Mouse (Mus musculus) heart, embryonic 16.5 days (tissue): Measurements from ENCODE around the gene Klk1b4. TPM values are rescaled to one million over a fixed set of nuclear protein-coding genes. Genes with fewer than 3 reads are reported as not detected.
"Not testable (repeated sequence)": the region's sequence is repeated elsewhere in the genome, so short reads cannot be mapped to it uniquely, and the experiment has no call there.

Source experiments
- ATAC-seq: fragments of 200-750 bp; cut with Nextera tagmentation; replicated peaks from 2 replicates; pipeline ENCODE4 v1.8.0; 2017; ENCODE audit warnings: moderate number of reproducible peaks; ENCODE audit not compliant: insufficient read depth, low FRiP score; ENCODE audit errors: extremely low read depth
- H3K27ac ChIP-seq: fragments of 300-500 bp; sonication (generic); 2 replicates; pipeline ENCODE4 v1.5.1; 2014; ENCODE audit warnings: mild to moderate bottlenecking, low read length, control low read depth, moderate library complexity
- H3K27me3 ChIP-seq: fragments of 300-500 bp; sonication (generic); 2 replicates; pipeline ENCODE4 v1.6.1; 2014; ENCODE audit warnings: low read length, mixed read lengths; ENCODE audit not compliant: control insufficient read depth, insufficient read depth
- H3K36me3 ChIP-seq: fragments of 300-500 bp; sonication (generic); 2 replicates; pipeline ENCODE4 v1.6.1; 2014; ENCODE audit not compliant: control insufficient read depth, insufficient read depth
- H3K4me1 ChIP-seq: fragments of 300-500 bp; sonication (generic); 2 replicates; pipeline ENCODE4 v1.6.1; 2014; ENCODE audit warnings: low read length, mixed read lengths; ENCODE audit not compliant: control insufficient read depth, insufficient read depth
- H3K4me2 ChIP-seq: fragments of 300-500 bp; sonication (generic); 2 replicates; pipeline ENCODE4 v1.6.1; 2014; ENCODE audit warnings: low read depth, mild to moderate bottlenecking, control low read depth, low read length
- H3K4me3 ChIP-seq: fragments of 300-500 bp; sonication (generic); 2 replicates; pipeline ENCODE4 v1.5.1; 2014; ENCODE audit warnings: mild to moderate bottlenecking, control low read depth, low read length
- H3K9ac ChIP-seq: fragments of 300-500 bp; sonication (generic); 2 replicates; pipeline ENCODE4 v1.6.1; 2014; ENCODE audit warnings: low read length, control low read depth
- H3K9me3 ChIP-seq: fragments of 300-500 bp; sonication (generic); replicated peaks from 2 replicates; pipeline ENCODE4 v1.6.1; 2016; ENCODE audit warnings: low read length; ENCODE audit not compliant: control insufficient read depth
- WGBS: fragments of 180-500 bp; shearing (Covaris S2); extraction: QIAGEN DNeasy Blood & Tissue Kit; methylation state at CpG from one replicate; pipeline ENCODE4 v1.1.7; 2014; 5-methylcytosine and 5-hydroxymethylcytosine counted together
- polyA plus RNA-seq: library from polyadenylated mRNA; unstranded; fragments of >200 nt; fragmentation: Nextera tagmentation; extraction: Ambion mirVana; gene quantifications from 2 replicates; pipeline ENCODE4 v1.2.1, GENCODE M21; 2015

Gene Klk1b4
- polyA plus RNA-seq, 1 experiment from 2014 or later: not detected

DNA sequence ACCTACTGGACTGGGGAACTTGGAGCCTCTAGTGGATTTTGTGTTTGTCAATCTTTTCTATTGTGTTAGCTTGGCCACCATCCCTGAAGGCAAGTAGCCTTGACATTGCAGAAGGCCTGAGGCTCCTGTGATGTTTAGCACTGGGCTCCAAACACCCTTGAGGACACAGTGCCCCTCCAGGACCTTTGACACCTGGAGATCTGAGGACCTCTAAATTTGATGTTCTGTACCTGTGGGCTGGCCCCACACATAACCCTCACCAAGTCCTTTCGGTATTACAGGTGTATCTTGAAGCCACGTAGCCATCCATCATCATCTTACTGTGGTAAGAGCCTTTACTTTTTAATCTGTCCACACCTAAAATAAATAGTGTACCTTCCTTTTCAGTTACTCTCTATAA, 40.7 kb downstream of the Klk1b4 start:
- Histone ChIP-seq H3K9me3 (no peaks in the 10 kb centered on the region), H3K36me3 (peaks cover 27% of the 10 kb centered on the region), H3K27ac (no peak overlapping the region), H3K27me3 (no peaks in the 10 kb centered on the region), H3K4me3 (peak overlapping the region; percentile 95), H3K4me2 (peak overlapping the region; percentile 91), H3K9ac (peak overlapping the region; percentile 94), H3K4me1 (peaks cover 18% of the 10 kb centered on the region)
- 88% methylated on average over 2 of the region's 2 CpGs for WGBS
- no peak for ATAC-seq

DNA sequence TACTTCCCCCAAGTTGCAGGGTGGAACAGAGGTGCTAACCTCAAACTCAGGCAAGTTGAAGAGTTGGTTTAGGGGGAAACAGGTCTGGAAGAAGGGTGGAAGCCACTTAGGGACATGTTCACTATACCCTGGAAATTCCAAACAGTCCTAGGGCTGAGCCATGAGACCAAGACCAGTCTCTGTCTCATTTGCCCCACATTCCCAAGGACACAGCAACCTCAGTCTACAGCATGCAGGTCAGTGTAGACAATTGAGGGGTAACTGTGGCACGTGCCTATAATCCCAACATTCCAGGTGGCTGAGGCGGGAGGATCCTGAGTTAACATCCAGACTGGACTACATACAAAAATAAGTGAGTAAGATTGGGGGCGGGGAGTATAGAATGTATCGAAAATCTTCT, 42.0 kb downstream of the Klk1b4 start:
- H3K4me1 ChIP-seq: peaks cover 18% of the 10 kb centered on the region
- H3K4me2 ChIP-seq: no peak overlapping the region
- H3K9ac ChIP-seq: no peak overlapping the region
- peaks cover 32% of the 10 kb centered on the region for H3K36me3 ChIP-seq
- no peaks in the 10 kb centered on the region for H3K27me3 ChIP-seq
- H3K27ac ChIP-seq: no peak overlapping the region
- WGBS: 93% methylated on average over 4 of the region's 4 CpGs
- no peak for ATAC-seq
- no peaks in the 10 kb centered on the region for H3K9me3 ChIP-seq
- H3K4me3 ChIP-seq: no peak overlapping the region

DNA sequence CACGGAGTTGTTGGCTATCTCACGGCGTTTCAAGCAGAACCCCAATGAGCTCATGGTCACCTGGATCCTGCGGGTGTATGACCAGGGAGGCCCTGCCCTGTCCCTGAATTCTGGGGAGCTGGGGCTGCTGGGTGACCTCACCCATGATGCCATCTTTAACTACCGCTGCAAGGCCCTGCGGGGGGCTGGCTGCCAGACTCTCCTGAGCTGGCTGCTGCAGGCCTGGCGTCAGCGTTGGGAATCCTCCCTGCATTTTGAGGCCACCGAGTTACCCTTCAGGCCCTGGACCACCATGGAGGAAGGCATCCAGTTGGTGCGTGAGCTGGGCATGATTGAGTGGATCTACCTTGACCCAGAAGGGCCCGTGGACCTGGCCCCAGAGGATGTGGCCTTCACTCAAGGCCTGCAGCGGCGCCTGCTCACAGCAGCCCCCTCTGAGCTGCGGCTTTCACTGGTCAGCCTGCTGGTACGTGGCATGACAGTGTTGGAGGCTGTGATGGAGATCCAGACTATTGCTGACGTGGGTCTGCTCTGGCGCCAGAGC, 43.6 kb downstream of the Klk1b4 start:
- H3K4me3 ChIP-seq, H3K9me3 ChIP-seq, H3K27me3 ChIP-seq, H3K9ac ChIP-seq, ATAC-seq, H3K27ac ChIP-seq, H3K4me2 ChIP-seq: not testable (repeated sequence)
- 87% methylated on average over 17 of the region's 17 CpGs for WGBS
- Histone ChIP-seq H3K36me3 (peaks cover 32% of the 10 kb centered on the region), H3K4me1 (peaks cover 18% of the 10 kb centered on the region)

DNA sequence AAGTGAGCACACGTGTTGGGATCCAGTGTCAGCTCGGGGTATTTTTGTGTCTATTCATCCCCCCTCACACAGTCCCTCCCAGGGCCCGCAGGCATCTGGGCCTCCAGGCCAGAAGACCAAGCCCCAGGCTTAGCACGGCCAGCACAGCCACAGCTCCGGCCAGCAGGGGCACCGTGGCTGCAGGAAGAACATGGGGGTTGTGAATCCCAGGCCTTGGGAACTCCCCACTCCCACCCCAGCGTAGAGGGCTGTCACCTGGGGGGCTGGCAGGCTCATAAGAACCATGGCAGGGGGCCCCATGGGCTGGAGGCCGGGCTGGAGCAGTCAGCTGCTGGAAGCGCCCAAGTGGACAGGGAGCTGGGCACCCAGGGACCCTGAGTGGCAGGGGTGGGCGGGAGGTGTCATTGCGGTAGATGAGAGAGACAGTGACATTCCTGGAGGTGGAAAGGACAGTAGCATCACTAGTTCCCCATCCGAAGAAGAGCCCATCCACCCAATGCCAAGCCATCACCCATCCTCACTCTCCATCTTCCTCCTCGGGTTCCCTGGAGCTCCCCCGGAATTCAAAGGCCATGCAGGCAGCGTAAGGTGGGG, 45.9 kb downstream of the Klk1b4 start:
- WGBS: 67% methylated on average over 15 of the region's 15 CpGs
- peaks cover 30% of the 10 kb centered on the region for H3K36me3 ChIP-seq
- no peak overlapping the region for H3K4me3 ChIP-seq
- no peak overlapping the region for H3K27ac ChIP-seq
- H3K27me3 ChIP-seq: no peaks in the 10 kb centered on the region
- ATAC-seq: no peak
- no peak overlapping the region for H3K9ac ChIP-seq
- H3K9me3 ChIP-seq: no peaks in the 10 kb centered on the region
- H3K4me1 ChIP-seq: peaks cover 9% of the 10 kb centered on the region
- no peak overlapping the region for H3K4me2 ChIP-seq

DNA sequence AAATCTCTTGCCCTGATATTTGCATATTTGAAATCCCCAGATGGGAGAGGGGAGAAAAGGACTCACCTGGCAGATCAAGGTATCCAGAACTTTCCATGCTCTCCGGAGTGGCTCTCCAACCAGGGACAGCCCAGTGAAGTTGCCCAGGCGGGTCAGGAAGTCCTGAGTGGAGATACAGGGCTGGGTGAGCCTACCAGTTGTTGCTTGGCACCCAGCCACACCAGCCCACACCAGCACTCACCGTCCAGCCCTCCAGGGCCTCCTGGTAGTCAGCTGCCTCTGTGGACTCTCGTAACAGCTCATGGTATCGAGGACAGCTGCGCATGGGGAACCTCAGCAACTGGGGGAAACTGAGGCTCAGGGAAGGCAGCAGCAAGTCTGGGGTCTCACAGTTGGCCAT, 47.7 kb downstream of the Klk1b4 start:
- peaks cover 5% of the 10 kb centered on the region; the same call in 1 of the 2 replicates for H3K4me1 ChIP-seq
- no peak for ATAC-seq
- WGBS: 49% methylated on average over 6 of the region's 6 CpGs
- H3K27me3 ChIP-seq: no peaks in the 10 kb centered on the region
- H3K4me2 ChIP-seq: no peak overlapping the region
- no peak overlapping the region for H3K27ac ChIP-seq
- H3K4me3 ChIP-seq: no peak overlapping the region
- peaks cover 18% of the 10 kb centered on the region for H3K36me3 ChIP-seq
- H3K9me3 ChIP-seq: no peaks in the 10 kb centered on the region
- no peak overlapping the region for H3K9ac ChIP-seq

DNA sequence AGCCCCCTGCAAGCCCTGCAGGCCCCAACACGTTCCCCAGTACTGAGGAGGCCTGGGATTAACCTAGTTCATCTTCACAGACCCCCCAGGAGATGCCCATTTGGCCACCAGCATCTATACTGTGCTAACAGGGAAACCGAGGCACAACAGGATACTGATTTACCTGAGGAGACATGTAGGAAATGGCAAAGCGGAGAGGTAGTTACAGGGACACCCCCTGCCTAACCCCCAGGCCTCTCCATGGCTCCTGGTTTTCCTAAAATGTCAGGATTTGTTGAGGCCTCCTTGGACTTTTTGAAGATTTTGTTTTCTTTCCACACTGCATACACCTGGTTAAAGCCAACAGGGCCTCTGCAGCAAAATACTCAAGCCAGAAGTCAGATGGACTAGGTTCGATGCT, 50.0 kb downstream of the Klk1b4 start, which contains the start of gene Acp4:
Gene Acp4 (minus strand): TSS at position 101 of the 400 bp plus-strand sequence.
- 70% methylated on average over 4 of the region's 4 CpGs for WGBS
- H3K27ac ChIP-seq: no peak within 1 kb of the TSS
- peaks cover 7% of the 10 kb centered on the region; the same call in 1 of the 2 replicates for H3K27me3 ChIP-seq
- H3K9ac ChIP-seq: no peak within 1 kb of the TSS
- peaks cover 11% of the 10 kb centered on the region; the same call in 1 of the 2 replicates for H3K36me3 ChIP-seq
- H3K4me2 ChIP-seq: no peak within 1 kb of the TSS
- ATAC-seq: no peak
- H3K4me1 ChIP-seq: peaks cover 5% of the 10 kb centered on the region; the same call in 1 of the 2 replicates
- no peaks in the 10 kb centered on the region for H3K9me3 ChIP-seq
- H3K4me3 ChIP-seq: no peak within 1 kb of the TSS

DNA sequence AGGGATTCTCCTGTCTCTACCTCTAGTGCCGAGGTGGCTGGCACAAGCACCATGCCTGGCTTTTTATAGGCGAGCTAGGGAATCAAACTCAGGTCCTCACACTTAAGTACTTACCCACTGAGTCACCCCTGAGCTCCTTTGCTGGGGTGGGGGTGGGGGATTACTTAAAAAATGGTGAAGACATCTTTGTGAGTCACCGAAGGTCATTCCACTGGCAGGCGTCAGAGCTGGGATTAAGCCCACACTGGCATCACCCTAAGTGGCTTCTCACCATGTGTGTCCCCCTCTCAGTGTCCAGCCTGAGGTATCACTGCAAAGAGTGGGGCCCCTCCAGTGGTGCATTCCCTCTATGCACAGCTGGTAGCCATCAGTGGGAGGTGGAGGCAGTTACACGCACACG, 53.2 kb downstream of the Klk1b4 start:
- Histone ChIP-seq H3K27me3 (peaks cover 23% of the 10 kb centered on the region), H3K36me3 (no peaks in the 10 kb centered on the region), H3K27ac (no peak overlapping the region), H3K4me2 (no peak overlapping the region), H3K9ac (no peak overlapping the region), H3K4me1 (0 out of 2 replicates have a peak, but pooled peaks cover 3% of the 10 kb centered on the region), H3K9me3 (no peaks in the 10 kb centered on the region), H3K4me3 (no peak overlapping the region)
- ATAC-seq: no peak
- 74% methylated on average over 6 of the region's 6 CpGs for WGBS

DNA sequence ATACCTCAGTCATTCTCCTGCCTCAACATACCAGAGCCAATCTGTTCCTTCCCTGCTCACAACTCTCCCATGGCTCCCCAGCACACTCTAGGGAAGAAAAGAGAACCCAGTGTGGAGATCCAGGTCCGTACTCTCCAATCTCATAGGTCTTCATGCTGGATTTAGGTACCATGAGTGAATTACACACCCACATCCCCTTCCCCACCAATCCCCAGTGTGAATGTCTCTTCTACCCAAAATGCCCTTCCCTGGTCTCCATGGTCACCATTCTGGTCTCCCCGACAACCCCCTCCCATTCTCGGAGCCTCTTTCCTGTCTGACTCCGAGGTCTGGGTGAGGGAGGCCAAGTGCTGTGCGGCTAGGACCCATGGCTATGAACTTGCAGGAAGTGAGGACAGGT, 53.9 kb downstream of the Klk1b4 start, which contains the start of gene Gm15517:
Gene Gm15517 (plus strand): TSS at position 301 of the 400 bp plus-strand sequence.
- 0 out of 2 replicates have a peak, but pooled peaks cover 3% of the 10 kb centered on the region for H3K4me1 ChIP-seq
- H3K4me2 ChIP-seq: no peak within 1 kb of the TSS
- H3K36me3 ChIP-seq: no peaks in the 10 kb centered on the region
- no peaks in the 10 kb centered on the region for H3K9me3 ChIP-seq
- peaks cover 23% of the 10 kb centered on the region for H3K27me3 ChIP-seq
- H3K9ac ChIP-seq: no peak within 1 kb of the TSS
- 43% methylated on average over 5 of the region's 5 CpGs for WGBS
- no peak within 1 kb of the TSS for H3K27ac ChIP-seq
- ATAC-seq: no peak
- no peak within 1 kb of the TSS for H3K4me3 ChIP-seq
